Mouse (Mus musculus): ENCODE data around the gene Psme1. TPM values are rescaled to one million over a fixed set of nuclear protein-coding genes. Genes with fewer than 3 reads are reported as not detected.

Gene Psme1
- polyA plus RNA-seq, 1 experiment from 2014 or later: 217 TPM

DNA sequence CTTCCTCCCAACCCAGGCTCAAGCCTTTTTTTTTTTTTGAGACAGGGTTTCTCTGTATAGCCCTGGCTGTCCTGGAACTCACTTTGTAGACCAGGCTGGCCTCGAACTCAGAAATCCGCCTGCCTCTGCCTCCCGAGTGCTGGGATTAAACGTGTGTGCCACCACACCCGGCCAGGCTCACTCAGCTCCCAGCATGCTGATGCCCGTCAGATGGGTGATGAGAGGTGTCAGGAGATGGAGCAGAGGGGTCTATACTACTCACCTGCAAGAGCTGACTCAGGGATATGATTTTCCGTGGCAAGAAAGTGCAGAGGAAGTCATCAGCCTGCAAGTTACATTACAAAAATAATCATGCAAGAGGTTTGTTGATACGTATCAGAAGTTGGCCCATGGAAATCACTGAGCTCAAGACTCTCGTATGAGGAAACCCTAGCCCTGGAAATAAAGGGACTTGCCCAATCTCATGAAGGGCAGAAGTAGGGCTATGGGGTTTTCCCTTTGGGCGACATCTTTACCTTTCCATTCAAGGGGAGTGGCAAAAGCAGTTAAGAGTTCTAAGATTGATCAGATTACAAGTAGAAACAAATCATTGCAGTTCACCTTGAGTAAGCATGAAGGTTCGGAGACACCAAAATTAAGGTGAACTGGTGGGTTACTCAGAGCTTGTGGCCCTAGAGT, 12.0 kb downstream of the Psme1 start:
- Histone ChIP-seq H3K4me3 (peak overlapping the region; percentile 85), H3K4me2 (peak overlapping the region; percentile 96), H3K36me3 (replicated peaks) (0 out of 2 replicates have a peak, but pooled peaks cover 3% of the 10 kb centered on the region), H3K27ac (peak overlapping the region; percentile 90; the same call in 1 of the 2 replicates), H3K9ac (peak overlapping the region; percentile 91), H3K4me1 (peaks cover 33% of the 10 kb centered on the region), H3K9me3 (no peaks in the 10 kb centered on the region), H3K27me3 (replicated peaks) (no peaks in the 10 kb centered on the region)
- no peak for ATAC-seq (replicated peaks)
- 88% methylated on average over 11 of the region's 11 CpGs for WGBS

DNA sequence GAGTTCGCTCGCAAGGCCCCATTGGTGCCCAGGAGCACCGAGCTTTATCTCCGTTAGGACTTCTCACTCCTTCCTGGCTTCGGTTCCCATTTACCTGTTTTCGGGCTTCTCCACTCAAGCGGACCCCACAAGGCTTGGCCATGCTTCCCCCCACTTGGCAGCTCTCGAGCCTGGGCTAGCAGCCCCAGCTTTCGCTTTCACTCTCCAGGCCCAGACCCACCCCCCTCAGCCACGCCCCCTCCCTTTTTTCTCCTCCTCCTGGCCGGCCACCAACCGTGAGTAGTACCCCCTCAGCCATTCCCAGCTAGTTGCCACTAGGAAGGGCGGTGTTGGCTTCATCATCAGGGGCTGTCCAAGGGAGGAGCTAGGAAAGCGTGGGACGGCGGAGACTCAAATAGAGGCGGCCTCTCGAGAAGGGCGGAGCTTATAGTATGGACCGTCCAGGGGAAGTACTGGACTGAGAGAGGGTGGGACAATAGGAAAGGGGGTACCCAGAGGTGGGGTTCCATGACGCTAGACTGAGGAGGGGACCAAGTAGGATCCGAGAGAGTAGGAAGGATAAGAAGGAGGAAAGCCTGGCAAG, 12.9 kb downstream of the Psme1 start, which contains the start of gene Psme2:
Psme2 (minus strand) TSS at position 366 of the 583 bp plus-strand sequence.
- H3K36me3 ChIP-seq (replicated peaks): peaks cover 9% of the 10 kb centered on the region; the same call in 1 of the 2 replicates

DNA sequence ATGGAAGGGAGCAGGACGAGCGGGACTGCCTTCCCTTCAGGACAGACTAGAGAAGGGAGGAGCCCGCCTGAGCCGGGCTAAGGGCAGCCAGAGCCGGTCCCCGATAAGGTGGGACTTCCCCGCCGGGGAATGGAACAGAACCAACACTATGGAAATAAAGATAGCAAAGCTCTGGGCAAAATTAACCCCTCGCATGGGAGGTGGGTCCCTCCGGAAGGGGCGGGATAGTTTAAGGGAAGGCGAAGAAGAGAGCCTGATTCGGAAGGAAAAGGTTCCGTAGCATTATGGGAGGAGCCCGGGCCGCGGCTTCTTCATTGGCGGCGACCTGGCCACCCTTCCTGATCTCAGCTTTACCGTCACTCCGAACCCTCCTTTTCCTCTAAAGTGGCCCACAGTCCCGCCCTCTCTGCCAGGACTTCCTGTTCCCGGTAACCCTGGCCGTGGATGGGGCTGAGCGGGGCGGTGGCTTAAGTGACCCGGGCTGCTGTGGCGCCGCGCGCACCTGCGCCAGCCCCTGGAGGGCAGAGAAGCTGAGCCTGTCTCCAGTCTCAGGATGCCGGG, 13.5 kb downstream of the Psme1 start, which contains the start of gene Rnf31:
Rnf31 (plus strand) TSS at position 378 of the 561 bp plus-strand sequence.
- peak within 1 kb of the TSS; percentile 96 for H3K4me2 ChIP-seq
- WGBS: under 1% methylated on average over 33 of the region's 33 CpGs
- peak; percentile 92 for ATAC-seq (replicated peaks)

More for the DNA sequence above, 12.9 kb downstream of the Psme1 start, which contains the start of gene Psme2:
- Histone ChIP-seq H3K9me3 (no peaks in the 10 kb centered on the region), H3K9ac (peak within 1 kb of the TSS; percentile 91), H3K4me3 (peak within 1 kb of the TSS; percentile 85), H3K4me1 (peaks cover 34% of the 10 kb centered on the region), H3K27ac (peak within 1 kb of the TSS; percentile 90), H3K4me2 (peak within 1 kb of the TSS; percentile 96), H3K27me3 (replicated peaks) (no peaks in the 10 kb centered on the region)
- under 1% methylated on average over 22 of the region's 22 CpGs for WGBS
- peak; percentile 96 for ATAC-seq (replicated peaks)

DNA sequence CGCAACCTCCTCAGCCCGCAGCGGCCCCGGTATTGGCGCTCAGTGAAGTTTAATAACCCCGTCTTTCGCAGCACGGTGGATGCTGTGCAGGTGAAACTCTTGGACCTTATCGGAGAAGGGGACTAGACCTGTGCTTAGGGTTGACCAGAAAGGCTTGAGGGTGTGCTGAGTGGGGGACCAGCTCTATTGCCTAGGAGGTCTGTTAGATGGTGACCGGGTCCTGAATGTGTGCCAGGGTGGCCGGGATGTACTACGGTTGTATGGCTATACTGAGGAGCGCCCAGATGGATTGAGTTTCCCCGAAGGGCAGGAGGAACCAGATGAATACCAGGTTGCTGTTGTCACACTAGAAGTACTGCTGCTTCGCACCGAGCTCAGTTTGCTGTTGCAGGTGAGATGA, 14.3 kb downstream of the Psme1 start:
- no peak overlapping the region for H3K27ac ChIP-seq
- H3K9me3 ChIP-seq: no peaks in the 10 kb centered on the region
- WGBS: 7% methylated on average over 16 of the region's 16 CpGs
- H3K4me2 ChIP-seq: peak overlapping the region; percentile 96
- peaks cover 38% of the 10 kb centered on the region for H3K4me1 ChIP-seq
- ATAC-seq (replicated peaks): no peak
- H3K27me3 ChIP-seq (replicated peaks): no peaks in the 10 kb centered on the region
- H3K4me3 ChIP-seq: peak overlapping the region; percentile 85
- peaks cover 21% of the 10 kb centered on the region for H3K36me3 ChIP-seq (replicated peaks)
- peak overlapping the region; percentile 91 for H3K9ac ChIP-seq

More for the DNA sequence above, 13.5 kb downstream of the Psme1 start, which contains the start of gene Rnf31:
- Histone ChIP-seq H3K9me3 (no peaks in the 10 kb centered on the region), H3K4me3 (peak within 1 kb of the TSS; percentile 85), H3K4me1 (peaks cover 38% of the 10 kb centered on the region), H3K9ac (peak within 1 kb of the TSS; percentile 91), H3K27ac (peak within 1 kb of the TSS; percentile 90), H3K27me3 (replicated peaks) (no peaks in the 10 kb centered on the region), H3K36me3 (replicated peaks) (peaks cover 15% of the 10 kb centered on the region; the same call in 1 of the 2 replicates)

DNA sequence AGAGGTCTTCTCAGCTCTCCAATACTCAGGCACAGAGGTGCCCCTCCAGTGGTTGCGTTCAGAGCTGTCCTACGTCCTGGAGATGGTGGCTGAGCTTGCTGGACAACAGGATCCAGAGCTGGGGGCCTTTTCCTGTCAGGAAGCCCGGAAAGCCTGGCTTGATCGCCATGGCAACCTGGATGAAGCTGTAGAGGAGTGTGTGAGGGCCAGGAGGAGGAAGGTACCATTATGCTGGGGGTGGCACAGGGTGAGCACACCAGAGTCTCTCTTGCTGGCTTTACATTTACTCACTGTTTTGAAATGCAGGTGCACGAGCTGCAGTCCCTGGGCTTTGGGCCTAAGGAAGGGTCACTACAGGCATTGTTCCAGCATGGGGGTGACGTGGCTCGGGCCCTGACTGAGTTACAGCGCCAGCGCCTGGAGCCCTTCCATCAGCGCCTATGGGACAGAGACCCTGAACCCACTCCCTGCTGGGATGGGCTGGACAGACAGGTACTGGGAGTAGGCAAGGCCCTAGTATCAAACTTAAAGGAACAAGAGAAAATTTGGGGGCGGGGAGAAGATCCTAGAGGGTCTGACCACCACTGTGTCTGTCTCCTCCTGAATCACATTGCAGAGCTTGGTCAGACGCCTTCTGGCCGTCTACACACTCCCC, 18.2 kb downstream of the Psme1 start:
- Histone ChIP-seq H3K9ac (no peak overlapping the region), H3K9me3 (no peaks in the 10 kb centered on the region), H3K27me3 (replicated peaks) (no peaks in the 10 kb centered on the region), H3K4me1 (peaks cover 24% of the 10 kb centered on the region), H3K4me3 (no peak overlapping the region), H3K27ac (no peak overlapping the region), H3K4me2 (no peak overlapping the region), H3K36me3 (replicated peaks) (peaks cover 54% of the 10 kb centered on the region)
- WGBS: 72% methylated on average over 13 of the region's 13 CpGs
- ATAC-seq (replicated peaks): no peak

DNA sequence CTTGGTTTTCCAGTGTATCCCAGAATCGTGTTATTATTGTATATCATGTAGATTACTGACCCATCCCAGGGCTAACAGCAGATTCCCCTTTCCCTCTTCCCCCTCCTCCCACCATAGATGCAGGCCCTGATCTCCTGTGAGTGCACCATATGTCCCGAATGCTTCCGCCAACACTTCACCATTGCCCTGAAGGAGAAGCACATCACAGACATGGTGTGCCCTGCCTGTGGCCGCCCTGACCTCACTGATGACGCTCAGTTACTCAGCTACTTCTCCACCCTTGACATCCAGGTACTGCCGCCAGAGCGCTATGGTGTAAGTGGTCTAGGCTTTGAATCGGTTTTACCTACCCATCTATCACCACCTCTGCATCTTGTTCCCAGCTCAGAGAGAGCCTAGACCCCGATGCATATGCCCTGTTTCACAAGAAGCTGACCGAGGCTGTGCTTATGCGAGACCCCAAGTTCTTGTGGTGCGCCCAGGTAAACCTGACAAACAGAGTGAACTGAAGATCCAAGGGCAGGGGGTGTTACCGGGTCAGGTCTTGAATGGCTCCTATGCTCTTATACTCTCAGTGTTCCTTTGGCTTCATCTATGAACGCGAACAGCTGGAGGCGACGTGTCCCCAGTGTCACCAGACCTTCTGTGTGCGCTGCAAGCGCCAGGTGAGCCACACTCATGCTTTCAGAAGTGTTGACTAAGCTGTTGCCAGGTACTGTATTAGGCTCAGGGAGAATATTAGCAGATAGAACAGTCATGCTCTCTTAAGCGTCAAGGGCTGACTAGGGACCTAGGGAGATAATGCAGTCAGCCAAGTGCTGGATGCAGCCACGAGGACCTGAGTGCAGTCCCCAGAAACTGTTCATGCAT, 20.8 kb downstream of the Psme1 start:
- H3K27ac ChIP-seq: no peak overlapping the region
- H3K9me3 ChIP-seq: no peaks in the 10 kb centered on the region
- no peak for ATAC-seq (replicated peaks)
- no peak overlapping the region for H3K9ac ChIP-seq
- H3K4me2 ChIP-seq: no peak overlapping the region
- H3K36me3 ChIP-seq (replicated peaks): peaks cover 70% of the 10 kb centered on the region
- H3K4me1 ChIP-seq: peaks cover 11% of the 10 kb centered on the region
- 94% methylated on average over 21 of the region's 21 CpGs for WGBS
- no peak overlapping the region for H3K4me3 ChIP-seq
- no peaks in the 10 kb centered on the region for H3K27me3 ChIP-seq (replicated peaks)

DNA sequence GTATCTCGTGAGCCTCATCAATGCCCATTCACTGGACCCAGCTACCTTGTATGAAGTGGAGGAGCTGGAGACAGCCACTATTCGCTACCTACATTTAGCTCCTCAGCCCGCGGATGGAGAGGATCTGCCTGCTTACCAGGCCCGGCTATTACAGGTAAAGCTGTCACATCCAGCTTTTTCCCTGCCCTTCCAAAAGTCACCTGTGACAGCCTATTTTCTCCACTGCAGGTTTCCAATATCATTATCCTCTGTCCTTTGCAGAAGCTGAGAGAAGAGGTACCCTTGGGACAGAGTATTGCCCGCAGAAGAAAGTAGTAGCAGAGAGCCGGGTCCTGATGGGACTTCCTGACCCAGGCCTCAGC, 25.3 kb downstream of the Psme1 start, which contains the start of gene Irf9:
Irf9 (plus strand) TSS at position 301 of the 362 bp plus-strand sequence.
- Histone ChIP-seq H3K4me2 (peak within 1 kb of the TSS; percentile 41), H3K27ac (0 out of 2 replicates have a peak within 1 kb of the TSS, but pooled peaks have one; percentile 38), H3K36me3 (replicated peaks) (peaks cover 59% of the 10 kb centered on the region), H3K9me3 (no peaks in the 10 kb centered on the region), H3K4me3 (peak within 1 kb of the TSS; percentile 26), H3K9ac (0 out of 2 replicates have a peak within 1 kb of the TSS, but pooled peaks have one; percentile 2), H3K4me1 (peaks cover 8% of the 10 kb centered on the region), H3K27me3 (replicated peaks) (no peaks in the 10 kb centered on the region)
- no peak; the same call in 1 of the 2 replicates for ATAC-seq (replicated peaks)
- WGBS: 87% methylated on average over 7 of the region's 7 CpGs

DNA sequence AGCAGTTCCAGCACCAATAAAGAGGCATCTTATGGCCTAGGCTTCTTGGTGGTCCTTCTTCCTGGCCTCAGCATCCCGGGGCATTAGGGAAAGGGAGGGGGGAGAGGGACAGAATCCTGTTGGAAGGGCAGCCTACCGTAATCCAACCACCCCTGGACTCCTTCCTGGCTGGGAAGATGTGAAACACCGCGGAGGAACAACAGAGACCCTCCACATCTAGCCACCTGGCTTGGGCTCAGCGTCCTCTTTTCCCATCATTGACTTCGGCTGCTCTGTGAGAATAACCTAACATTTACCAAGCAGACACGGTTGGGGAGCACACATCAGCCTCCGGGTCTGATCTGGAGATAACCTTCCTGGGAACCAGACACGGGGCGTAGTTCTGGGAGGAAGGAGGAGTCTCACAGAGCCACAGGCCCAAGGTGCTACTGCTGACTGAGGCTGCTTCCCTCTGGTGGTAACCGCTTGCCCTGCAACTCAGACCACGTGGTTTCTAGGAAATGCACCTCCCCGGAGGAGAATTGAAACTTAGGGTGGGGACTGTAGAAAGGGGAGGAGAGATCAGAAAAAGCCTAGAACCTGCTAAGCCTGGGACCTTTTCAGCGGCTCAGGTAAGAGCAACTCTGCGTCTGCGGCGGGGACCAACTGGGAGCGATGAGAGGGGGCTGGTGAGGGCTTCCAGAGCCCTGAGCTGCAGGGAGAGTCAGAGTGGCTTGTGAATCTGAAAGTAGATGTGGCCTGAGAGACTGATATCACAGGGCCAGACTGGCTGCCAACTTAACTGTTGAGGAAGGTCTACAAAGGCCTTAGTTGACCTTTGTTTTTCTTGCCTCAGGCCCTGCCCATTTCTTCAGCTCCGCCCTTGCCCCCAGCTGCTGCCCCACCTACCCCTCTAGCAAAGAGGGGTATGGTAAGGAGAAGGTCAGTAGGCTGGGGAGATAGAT, 26.0 kb downstream of the Psme1 start:
- H3K27ac ChIP-seq: 0 out of 2 replicates have a peak overlapping the region, but pooled peaks have one; percentile 38
- peaks cover 8% of the 10 kb centered on the region for H3K4me1 ChIP-seq
- peak overlapping the region; percentile 41 for H3K4me2 ChIP-seq
- H3K9ac ChIP-seq: 0 out of 2 replicates have a peak overlapping the region, but pooled peaks have one; percentile 2
- peaks cover 58% of the 10 kb centered on the region for H3K36me3 ChIP-seq (replicated peaks)
- peak overlapping the region; percentile 26 for H3K4me3 ChIP-seq
- no peaks in the 10 kb centered on the region for H3K27me3 ChIP-seq (replicated peaks)
- peak; percentile 90 for ATAC-seq (replicated peaks)
- H3K9me3 ChIP-seq: no peaks in the 10 kb centered on the region
- WGBS: 22% methylated on average over 19 of the region's 19 CpGs

DNA sequence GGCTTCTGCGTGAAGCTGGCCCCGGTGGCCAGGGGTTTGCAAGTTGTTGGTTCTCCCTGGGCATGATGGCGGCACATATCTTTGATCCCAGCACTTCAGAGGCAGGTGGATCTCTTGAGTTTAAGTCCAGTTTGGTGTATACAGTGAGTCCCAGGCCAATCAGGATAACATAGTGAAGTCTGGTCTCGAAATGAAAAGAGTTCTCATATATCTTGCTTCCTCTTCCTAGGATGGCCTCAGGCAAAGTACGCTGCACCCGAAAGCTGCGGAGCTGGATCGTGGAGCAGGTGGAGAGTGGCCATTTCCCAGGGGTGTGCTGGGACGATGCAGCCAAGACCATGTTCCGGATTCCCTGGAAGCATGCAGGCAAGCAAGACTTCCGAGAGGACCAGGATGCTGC, 26.9 kb downstream of the Psme1 start:
- peaks cover 57% of the 10 kb centered on the region for H3K36me3 ChIP-seq (replicated peaks)
- H3K4me2 ChIP-seq: no peak overlapping the region
- peaks cover 8% of the 10 kb centered on the region for H3K4me1 ChIP-seq
- no peaks in the 10 kb centered on the region for H3K27me3 ChIP-seq (replicated peaks)
- no peak overlapping the region for H3K9ac ChIP-seq
- no peak for ATAC-seq (replicated peaks)
- H3K9me3 ChIP-seq: no peaks in the 10 kb centered on the region
- H3K27ac ChIP-seq: no peak overlapping the region
- 94% methylated on average over 11 of the region's 11 CpGs for WGBS
- H3K4me3 ChIP-seq: no peak overlapping the region

DNA sequence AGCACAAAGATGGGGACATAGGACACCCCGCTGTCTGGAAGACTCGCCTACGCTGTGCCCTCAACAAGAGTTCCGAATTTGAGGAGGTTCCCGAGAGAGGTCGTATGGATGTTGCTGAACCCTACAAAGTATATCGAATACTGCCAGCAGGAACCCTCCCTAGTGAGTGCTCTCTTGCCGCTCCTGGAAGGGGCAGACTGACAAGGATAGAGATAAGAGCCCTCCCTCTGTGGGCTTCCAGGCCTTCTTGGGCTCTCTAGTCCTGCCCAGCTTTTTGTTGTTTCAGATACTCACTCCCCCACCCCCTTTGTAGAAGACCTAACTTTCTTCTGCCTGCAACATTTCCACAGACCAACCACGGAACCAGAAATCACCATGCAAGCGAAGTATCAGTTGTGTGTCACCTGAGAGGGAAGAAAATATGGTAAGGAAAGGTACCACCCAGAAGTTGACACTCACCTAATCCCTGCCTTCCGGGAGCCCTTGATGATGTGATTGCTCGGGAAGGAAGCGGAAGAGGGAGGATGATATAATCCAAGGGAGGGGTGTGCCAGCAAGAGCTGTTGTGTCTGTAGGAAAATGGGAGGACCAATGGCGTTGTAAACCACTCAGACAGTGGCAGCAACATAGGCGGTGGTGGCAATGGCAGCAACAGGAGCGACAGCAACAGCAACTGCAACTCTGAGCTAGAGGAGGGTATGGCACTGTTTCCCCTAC, 28.0 kb downstream of the Psme1 start:
- H3K9ac ChIP-seq: no peak overlapping the region
- 94% methylated on average over 16 of the region's 16 CpGs for WGBS
- ATAC-seq (replicated peaks): no peak
- no peak overlapping the region for H3K4me2 ChIP-seq
- no peak overlapping the region for H3K27ac ChIP-seq
- H3K27me3 ChIP-seq (replicated peaks): no peaks in the 10 kb centered on the region
- no peaks in the 10 kb centered on the region for H3K9me3 ChIP-seq
- no peak overlapping the region for H3K4me3 ChIP-seq
- H3K36me3 ChIP-seq (replicated peaks): peaks cover 49% of the 10 kb centered on the region
- H3K4me1 ChIP-seq: peaks cover 8% of the 10 kb centered on the region
